Mouse (Mus musculus): ENCODE data around the gene Apbb1.

DNA sequence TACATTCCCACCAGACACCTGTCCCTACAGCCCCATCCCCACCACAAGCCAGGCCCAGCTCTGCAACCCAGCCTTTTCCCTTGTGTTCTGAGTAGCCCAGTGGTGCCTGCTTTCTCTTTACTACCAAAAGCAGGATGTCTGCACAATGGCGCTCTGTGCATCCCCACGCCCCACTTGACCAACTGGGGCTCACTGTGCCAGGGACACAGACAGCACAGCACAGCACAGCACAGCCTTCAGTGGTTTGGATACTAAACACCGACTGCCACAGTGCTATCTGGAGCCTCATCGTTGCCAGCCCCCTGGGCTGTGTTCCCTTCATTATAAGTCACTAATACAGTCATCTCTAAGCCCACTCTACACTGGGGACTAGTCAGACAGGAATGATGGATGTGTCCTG lies 6.9 kb downstream of the Apbb1 start:
- TF ChIP-seq TAL1 (IDR thresholded peaks at IDR 0.05; ENCODE audit: low read length): no peak
- TF ChIP-seq GATA1 (IDR thresholded peaks at IDR 0.05; ENCODE audit: low read length): no peak

All from erythroblast, embryonic 14.5 days (primary cell).